Mouse (Mus musculus): ENCODE measurements around the gene Abhd14a. TPM values are rescaled to one million over a fixed set of nuclear protein-coding genes. Genes with fewer than 3 reads are reported as not detected.

The Abhd14a gene
- total RNA-seq, 2 experiments from 2014 or later: 15.9 to 19.8 TPM

- Histone ChIP-seq H3K4me3 (no peak overlapping the region), H3K27ac (no peak overlapping the region)
- no peak for DNase-seq
- intact Hi-C loops (cut with DNase I): no loop called here
- TF ChIP-seq CTCF (IDR thresholded peaks at IDR 0.05): no peak
Measured at GRCm38 (mm10) chr9:106466721-106467120, 19.2 kb upstream of the Abhd14a start.

GRCm38 (mm10) chr9:106465571-106466200 is 18.2 kb upstream of the Abhd14a start, which contains the start of gene Gpr62:
TSS of gene Gpr62 (minus strand) at chr9:106465938.
- peak; percentile 82 for DNase-seq
- intact Hi-C loops (cut with DNase I): no loop called here
- Histone ChIP-seq H3K4me3 (peak within 1 kb of the TSS; percentile 84), H3K27ac (peak within 1 kb of the TSS; percentile 70)
- no peak for TF ChIP-seq CTCF (IDR thresholded peaks at IDR 0.05)

- intact Hi-C loops (cut with DNase I): no loop called here
- DNase-seq: peak; percentile 81
- Histone ChIP-seq H3K27ac (peak overlapping the region; percentile 70), H3K4me3 (peak overlapping the region; percentile 84)
- TF ChIP-seq CTCF (IDR thresholded peaks at IDR 0.05): no peak
Measured at GRCm38 (mm10) chr9:106464751-106465541, 17.5 kb upstream of the Abhd14a start.

- intact Hi-C loops (cut with DNase I): no loop called here
- H3K4me3 ChIP-seq: no peak overlapping the region
- no peak for TF ChIP-seq CTCF (IDR thresholded peaks at IDR 0.05)
- no peak for DNase-seq
- no peak overlapping the region for H3K27ac ChIP-seq
Measured at GRCm38 (mm10) chr9:106463122-106464063, 15.9 kb upstream of the Abhd14a start.

- no peak for DNase-seq
- Histone ChIP-seq H3K27ac (no peak overlapping the region), H3K4me3 (no peak overlapping the region)
- intact Hi-C loops (cut with DNase I): no loop called here
- TF ChIP-seq CTCF (IDR thresholded peaks at IDR 0.05): no peak
Measured at GRCm38 (mm10) chr9:106462430-106462800, 14.9 kb upstream of the Abhd14a start.

GRCm38 (mm10) chr9:106461641-106462429 is 14.4 kb upstream of the Abhd14a start:
- DNase-seq: no peak
- Histone ChIP-seq H3K4me3 (no peak overlapping the region), H3K27ac (no peak overlapping the region)
- intact Hi-C loops (cut with DNase I): no loop called here
- TF ChIP-seq CTCF (IDR thresholded peaks at IDR 0.05): no peak

GRCm38 (mm10) chr9:106461026-106461415 is 13.5 kb upstream of the Abhd14a start:
- intact Hi-C loops (cut with DNase I): no loop called here
- H3K4me3 ChIP-seq: no peak overlapping the region
- H3K27ac ChIP-seq: peak overlapping the region; percentile 28; the same call in 1 of the 2 replicates
- no peak for TF ChIP-seq CTCF (IDR thresholded peaks at IDR 0.05)
- no peak for DNase-seq

- TF ChIP-seq CTCF (IDR thresholded peaks at IDR 0.05): no peak
- H3K27ac ChIP-seq: peak overlapping the region; percentile 28; the same call in 1 of the 2 replicates
- H3K4me3 ChIP-seq: no peak overlapping the region
- intact Hi-C loops (cut with DNase I): no loop called here
- DNase-seq: peak; percentile 59
Measured at GRCm38 (mm10) chr9:106460401-106461025, 13.0 kb upstream of the Abhd14a start.

- H3K4me3 ChIP-seq: no peak overlapping the region
- peak overlapping the region; percentile 28; the same call in 1 of the 2 replicates for H3K27ac ChIP-seq
- no peak for TF ChIP-seq CTCF (IDR thresholded peaks at IDR 0.05)
- intact Hi-C loops (cut with DNase I): no loop called here
- no peak for DNase-seq
Measured at GRCm38 (mm10) chr9:106459946-106460345, 12.5 kb upstream of the Abhd14a start.

GRCm38 (mm10) chr9:106457920-106458319 is 10.4 kb upstream of the Abhd14a start:
- DNase-seq: peak; percentile 55
- Histone ChIP-seq H3K4me3 (no peak overlapping the region), H3K27ac (peak overlapping the region; percentile 92)
- TF ChIP-seq CTCF (IDR thresholded peaks at IDR 0.05): no peak
- intact Hi-C loops (cut with DNase I): no loop called here

GRCm38 (mm10) chr9:106457163-106457559 is 9.7 kb upstream of the Abhd14a start:
- intact Hi-C loops (cut with DNase I): no loop called here
- no peak for DNase-seq
- TF ChIP-seq CTCF (IDR thresholded peaks at IDR 0.05): no peak
- Histone ChIP-seq H3K4me3 (no peak overlapping the region), H3K27ac (peak overlapping the region; percentile 92)
